Mouse (Mus musculus): ENCODE results near the gene Ltf. TPM values are rescaled to one million over a fixed set of nuclear protein-coding genes. Genes with fewer than 3 reads are reported as not detected.
A peak's percentile ranks its signal among the peaks of the same experiment; 100 is the strongest.

Gene Ltf
- polyA plus RNA-seq, 1 experiment from 2014 or later, result 76.3 TPM

- TF ChIP-seq CTCF (IDR thresholded peaks at IDR 0.05; ENCODE audit: low read depth), result no peak
- TF ChIP-seq EP300 (optimal IDR thresholded peaks at IDR 0.05), result no peak
- WGBS, result 97% methylated on average over 2 of the region's 2 CpGs
- Histone ChIP-seq H3K9me3 (ENCODE audit: control insufficient read depth, low read length) (no peaks in the 10 kb centered on the region), H3K9ac (ENCODE audit: low read length) (no peak overlapping the region), H3K4me1 (replicated peaks; ENCODE audit: control insufficient read depth, insufficient read depth) (no peaks in the 10 kb centered on the region), H3K27ac (replicated peaks) (no peak overlapping the region), H3K36me3 (ENCODE audit: control insufficient read depth, insufficient read depth, low read length) (no peaks in the 10 kb centered on the region), H3K4me3 (ENCODE audit: low read depth, low read length) (no peak overlapping the region), H3K4me2 (replicated peaks; ENCODE audit: low read depth) (no peak overlapping the region), H3K27me3 (ENCODE audit: control insufficient read depth, insufficient read depth, low read length) (no peaks in the 10 kb centered on the region)
- ATAC-seq (ENCODE audit: low FRiP score, low TSS enrichment) (no peak), DNase-seq (ENCODE audit: low spot score) (no peak)
Measured at GRCm38 (mm10) chr9:111006544-111006943, 12.5 kb upstream of the Ltf start.

- Histone ChIP-seq H3K36me3 (ENCODE audit: control insufficient read depth, insufficient read depth, low read length) (no peaks in the 10 kb centered on the region), H3K9ac (ENCODE audit: low read length) (no peak overlapping the region), H3K27me3 (ENCODE audit: control insufficient read depth, insufficient read depth, low read length) (no peaks in the 10 kb centered on the region), H3K4me2 (replicated peaks; ENCODE audit: low read depth) (no peak overlapping the region), H3K4me1 (replicated peaks; ENCODE audit: control insufficient read depth, insufficient read depth) (no peaks in the 10 kb centered on the region), H3K9me3 (ENCODE audit: control insufficient read depth, low read length) (no peaks in the 10 kb centered on the region), H3K4me3 (ENCODE audit: low read depth, low read length) (no peak overlapping the region), H3K27ac (replicated peaks) (no peak overlapping the region)
- TF ChIP-seq CTCF (IDR thresholded peaks at IDR 0.05; ENCODE audit: low read depth), result no peak
- no peak for TF ChIP-seq EP300 (optimal IDR thresholded peaks at IDR 0.05)
- ATAC-seq (ENCODE audit: low FRiP score, low TSS enrichment) (no peak), DNase-seq (ENCODE audit: low spot score) (no peak)
- WGBS, result 52% methylated on average over 3 of the region's 3 CpGs
Measured at GRCm38 (mm10) chr9:111009763-111010162, 9.3 kb upstream of the Ltf start.

- TF ChIP-seq CTCF (IDR thresholded peaks at IDR 0.05; ENCODE audit: low read depth) (no peak), EP300 (optimal IDR thresholded peaks at IDR 0.05) (no peak)
- Histone ChIP-seq H3K36me3 (ENCODE audit: control insufficient read depth, insufficient read depth, low read length) (no peaks in the 10 kb centered on the region), H3K27ac (replicated peaks) (no peak overlapping the region), H3K4me3 (ENCODE audit: low read depth, low read length) (no peak overlapping the region), H3K4me2 (replicated peaks; ENCODE audit: low read depth) (no peak overlapping the region), H3K9me3 (ENCODE audit: control insufficient read depth, low read length) (no peaks in the 10 kb centered on the region), H3K27me3 (ENCODE audit: control insufficient read depth, insufficient read depth, low read length) (no peaks in the 10 kb centered on the region), H3K4me1 (replicated peaks; ENCODE audit: control insufficient read depth, insufficient read depth) (no peaks in the 10 kb centered on the region), H3K9ac (ENCODE audit: low read length) (no peak overlapping the region)
- ATAC-seq (ENCODE audit: low FRiP score, low TSS enrichment) (no peak), DNase-seq (ENCODE audit: low spot score) (no peak)
- 71% methylated on average over 9 of the region's 9 CpGs for WGBS
Measured at GRCm38 (mm10) chr9:111011550-111011949, 7.5 kb upstream of the Ltf start.

- ATAC-seq (ENCODE audit: low FRiP score, low TSS enrichment) (no peak), DNase-seq (ENCODE audit: low spot score) (no peak)
- H3K4me3 ChIP-seq (ENCODE audit: low read depth, low read length), result no peak overlapping the region
- H3K4me2 ChIP-seq (replicated peaks; ENCODE audit: low read depth), result no peak overlapping the region
- H3K27me3 ChIP-seq (ENCODE audit: control insufficient read depth, insufficient read depth, low read length), result no peaks in the 10 kb centered on the region
- no peaks in the 10 kb centered on the region for H3K4me1 ChIP-seq (replicated peaks; ENCODE audit: control insufficient read depth, insufficient read depth)
- no peak for TF ChIP-seq CTCF (IDR thresholded peaks at IDR 0.05; ENCODE audit: low read depth)
- WGBS, result 69% methylated on average over 3 of the region's 3 CpGs
- no peak overlapping the region for H3K9ac ChIP-seq (ENCODE audit: low read length)
- no peak overlapping the region for H3K27ac ChIP-seq (replicated peaks)
- no peaks in the 10 kb centered on the region for H3K9me3 ChIP-seq (ENCODE audit: control insufficient read depth, low read length)
- H3K36me3 ChIP-seq (ENCODE audit: control insufficient read depth, insufficient read depth, low read length), result no peaks in the 10 kb centered on the region
Measured at GRCm38 (mm10) chr9:111012041-111012440, 7.0 kb upstream of the Ltf start.

GRCm38 (mm10) chr9:111015658-111016057 lies 3.4 kb upstream of the Ltf start:
- no peak overlapping the region for H3K4me3 ChIP-seq (ENCODE audit: low read depth, low read length)
- TF ChIP-seq CTCF (IDR thresholded peaks at IDR 0.05; ENCODE audit: low read depth) (peak; percentile 28), EP300 (optimal IDR thresholded peaks at IDR 0.05) (no peak)
- H3K27ac ChIP-seq (replicated peaks), result no peak overlapping the region
- WGBS, result 84% methylated on average over 4 of the region's 4 CpGs
- H3K27me3 ChIP-seq (ENCODE audit: control insufficient read depth, insufficient read depth, low read length), result no peaks in the 10 kb centered on the region
- no peak overlapping the region for H3K9ac ChIP-seq (ENCODE audit: low read length)
- no peaks in the 10 kb centered on the region for H3K9me3 ChIP-seq (ENCODE audit: control insufficient read depth, low read length)
- H3K4me2 ChIP-seq (replicated peaks; ENCODE audit: low read depth), result no peak overlapping the region
- no peaks in the 10 kb centered on the region for H3K36me3 ChIP-seq (ENCODE audit: control insufficient read depth, insufficient read depth, low read length)
- DNase-seq (ENCODE audit: low spot score) (no peak), ATAC-seq (ENCODE audit: low FRiP score, low TSS enrichment) (no peak)
- no peaks in the 10 kb centered on the region for H3K4me1 ChIP-seq (replicated peaks; ENCODE audit: control insufficient read depth, insufficient read depth)

GRCm38 (mm10) chr9:111026791-111027190 lies 7.7 kb downstream of the Ltf start:
- no peaks in the 10 kb centered on the region for H3K9me3 ChIP-seq (ENCODE audit: control insufficient read depth, low read length)
- H3K4me2 ChIP-seq (replicated peaks; ENCODE audit: low read depth), result no peak overlapping the region
- no peak for TF ChIP-seq EP300 (optimal IDR thresholded peaks at IDR 0.05)
- TF ChIP-seq CTCF (IDR thresholded peaks at IDR 0.05; ENCODE audit: low read depth), result no peak
- H3K27me3 ChIP-seq (ENCODE audit: control insufficient read depth, insufficient read depth, low read length), result no peaks in the 10 kb centered on the region
- no peaks in the 10 kb centered on the region for H3K4me1 ChIP-seq (replicated peaks; ENCODE audit: control insufficient read depth, insufficient read depth)
- H3K9ac ChIP-seq (ENCODE audit: low read length), result no peak overlapping the region
- DNase-seq (ENCODE audit: low spot score) (no peak), ATAC-seq (ENCODE audit: low FRiP score, low TSS enrichment) (no peak)
- WGBS, result 83% methylated on average over 10 of the region's 10 CpGs
- H3K4me3 ChIP-seq (ENCODE audit: low read depth, low read length), result no peak overlapping the region
- no peaks in the 10 kb centered on the region for H3K36me3 ChIP-seq (ENCODE audit: control insufficient read depth, insufficient read depth, low read length)
- no peak overlapping the region for H3K27ac ChIP-seq (replicated peaks)
